Mouse (Mus musculus) kidney, postnatal 36 days (tissue): Measurements from ENCODE around the gene Gng4.

ENCODE experiments used
- DNase-seq, 2 experiments: peaks; one replicate each; pipeline ENCODE4 v3.0.0; 2021 to 2022; ENCODE audit warnings: mixed read lengths in 2 of 2

The Gng4 gene

GRCm38 (mm10) chr13:13820234-13821123 is 36.6 kb downstream of the Gng4 start:
- no peak for DNase-seq

- no peak for DNase-seq
These were observed 41.1 kb downstream of the Gng4 start for GRCm38 (mm10) chr13:13824946-13825345.

DNA sequence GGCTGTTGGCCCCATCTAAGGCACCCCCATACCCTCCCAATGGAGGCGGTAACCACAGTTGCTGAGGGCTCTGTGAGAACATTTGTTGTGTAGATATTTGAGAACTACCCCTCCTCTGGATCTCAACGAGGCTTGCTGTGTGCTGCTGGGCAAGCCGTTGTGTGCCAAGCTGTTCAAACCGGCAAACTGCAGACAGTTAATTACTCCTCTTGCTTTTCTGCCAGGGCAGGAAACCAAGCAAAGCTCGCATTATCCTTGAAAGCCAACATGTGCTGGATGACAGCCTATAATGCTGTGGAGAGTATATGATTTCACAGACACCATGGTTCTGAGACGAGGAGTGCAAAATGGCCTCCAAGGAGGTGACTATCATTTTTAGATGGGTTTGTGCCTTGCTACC is 42.7 kb downstream of the Gng4 start:
- DNase-seq: no peak

DNA sequence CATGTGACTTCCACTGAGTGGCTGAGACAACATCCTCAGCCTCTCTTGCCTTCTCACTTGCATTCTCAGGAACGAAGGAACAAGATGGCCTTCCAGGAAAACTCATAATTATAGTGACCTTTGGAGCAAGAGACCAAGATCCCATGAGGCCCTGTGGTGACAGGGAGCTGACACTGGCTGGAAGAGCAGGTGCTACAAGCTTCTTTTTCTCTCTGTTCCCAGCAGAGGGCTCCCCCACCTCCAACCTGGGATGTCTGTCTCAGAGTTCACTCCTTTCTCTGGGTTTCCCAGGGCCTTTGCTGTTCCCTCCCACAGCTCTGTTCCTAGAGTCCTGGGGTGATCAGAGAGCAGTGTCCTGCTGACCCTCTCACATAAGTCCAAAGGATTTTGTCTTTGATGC is 44.3 kb downstream of the Gng4 start:
- peak in 1 of 2 experiments; percentile 28 for DNase-seq

DNA sequence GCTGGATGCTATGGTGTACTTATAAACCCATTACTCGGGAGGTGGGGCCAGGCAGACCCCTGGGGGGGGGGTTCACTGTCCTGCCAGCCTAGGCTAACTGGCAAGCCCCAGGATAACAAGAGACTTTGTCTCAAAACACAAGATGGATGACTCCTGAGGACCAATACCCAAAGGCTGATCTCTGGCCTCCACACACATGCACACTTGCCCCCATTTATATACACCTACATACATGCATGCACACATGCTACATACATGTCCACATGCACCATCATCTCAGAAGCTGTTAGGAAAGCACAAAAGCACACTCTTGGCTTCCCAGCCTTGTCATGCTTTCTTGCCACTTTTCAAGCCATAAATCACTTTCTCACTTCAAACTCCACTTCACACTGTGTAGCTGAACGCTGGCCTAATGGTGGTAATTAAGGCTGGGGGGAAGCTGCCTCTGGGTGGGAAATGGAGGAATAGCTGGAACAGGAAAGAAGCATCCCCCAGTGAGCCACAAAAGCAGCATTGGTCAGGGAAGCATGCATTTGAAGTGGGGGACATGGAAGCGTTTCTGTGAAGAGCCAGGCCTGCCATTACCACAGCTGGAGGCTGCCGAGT is 46.7 kb downstream of the Gng4 start:
- DNase-seq: no peak

DNA sequence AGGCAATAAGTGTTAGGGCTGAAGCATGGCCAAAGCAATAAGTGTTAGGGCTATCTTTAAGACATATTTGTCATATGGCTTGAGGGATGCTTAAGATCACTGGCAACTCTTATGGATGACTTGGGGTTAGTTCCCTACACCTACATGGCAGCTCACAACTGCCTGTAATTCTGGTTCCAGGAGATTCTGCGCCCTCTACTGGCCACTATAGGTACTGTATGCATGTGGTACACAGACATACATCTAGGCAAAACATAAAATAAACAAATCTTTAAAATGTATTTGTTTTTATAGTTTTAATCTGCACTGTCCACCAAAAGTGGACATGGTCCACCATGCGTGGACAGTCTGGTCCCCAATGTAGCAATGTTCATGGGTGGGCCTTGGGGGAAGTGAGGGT is 51.3 kb downstream of the Gng4 start:
- peak in 1 of 2 experiments; percentile 53 for DNase-seq

GRCm38 (mm10) chr13:13845021-13845420 is 61.2 kb downstream of the Gng4 start:
- no peak for DNase-seq

DNA sequence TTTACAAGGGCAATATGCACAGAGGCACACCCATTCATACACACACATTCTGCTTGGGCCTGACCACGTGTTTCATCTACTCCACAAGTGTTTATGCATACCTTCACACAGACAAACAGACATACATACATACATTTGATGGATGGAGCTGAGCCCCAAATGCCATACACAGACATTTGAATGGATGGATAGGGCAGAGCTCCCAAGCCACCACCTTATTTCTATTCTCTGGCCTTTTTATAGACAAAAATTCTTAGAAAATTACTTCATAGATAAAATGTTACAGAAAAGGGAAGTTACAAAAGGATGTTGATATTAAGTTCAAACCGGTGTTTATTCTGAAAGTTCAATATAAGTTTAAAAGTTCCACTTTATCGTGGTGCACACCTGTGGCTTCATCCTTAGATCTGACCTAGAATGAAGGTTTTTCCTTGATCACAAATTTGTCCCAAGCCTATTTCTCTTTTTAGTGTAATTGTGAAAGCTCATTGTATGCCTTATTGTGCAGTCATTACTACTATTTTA is 63.3 kb downstream of the Gng4 start:
- no peak for DNase-seq

DNA sequence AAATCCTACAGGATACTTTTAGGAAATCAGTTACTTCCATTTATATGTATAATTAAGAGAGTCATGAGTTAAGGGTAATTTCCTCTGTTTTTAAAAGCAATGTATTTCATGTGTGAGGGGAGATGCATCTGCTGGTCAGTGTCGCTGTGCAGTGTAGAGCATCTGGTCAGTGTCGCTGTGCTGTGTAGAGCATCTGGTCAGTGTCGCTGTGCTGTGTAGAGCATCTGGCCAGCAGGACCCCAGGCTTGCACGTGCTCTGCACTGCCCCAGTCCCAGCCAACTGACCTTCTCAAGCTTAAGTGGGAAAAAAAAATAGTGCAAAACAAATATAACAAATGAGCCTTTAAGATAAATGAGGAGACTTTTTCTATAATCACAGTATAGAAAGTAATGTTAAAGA is 73.3 kb downstream of the Gng4 start:
- DNase-seq: no peak

- DNase-seq: peak; percentile 30 to 41
These were observed 78.5 kb downstream of the Gng4 start for GRCm38 (mm10) chr13:13862346-13862745.

DNA sequence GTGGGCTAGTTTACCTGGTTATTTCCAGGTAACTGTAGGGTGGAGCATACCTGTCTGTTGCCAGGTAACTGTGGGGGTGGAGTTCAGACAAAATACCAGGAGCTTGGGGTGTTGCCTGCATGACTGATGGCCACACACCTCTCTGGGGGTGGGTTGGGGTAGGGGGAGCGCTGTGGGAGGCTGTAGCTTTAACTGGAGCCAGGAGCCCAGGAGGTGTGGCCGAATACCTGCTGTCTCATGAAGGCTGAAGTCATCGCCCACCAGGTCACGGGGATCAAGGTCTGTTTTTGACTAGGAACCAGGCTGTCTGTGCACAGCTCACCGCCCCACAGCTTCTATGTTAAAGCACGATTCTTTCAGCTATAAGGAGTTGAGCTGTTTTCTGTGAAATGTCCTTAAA is 79.1 kb downstream of the Gng4 start:
- peak; percentile 64 to 66 for DNase-seq

DNA sequence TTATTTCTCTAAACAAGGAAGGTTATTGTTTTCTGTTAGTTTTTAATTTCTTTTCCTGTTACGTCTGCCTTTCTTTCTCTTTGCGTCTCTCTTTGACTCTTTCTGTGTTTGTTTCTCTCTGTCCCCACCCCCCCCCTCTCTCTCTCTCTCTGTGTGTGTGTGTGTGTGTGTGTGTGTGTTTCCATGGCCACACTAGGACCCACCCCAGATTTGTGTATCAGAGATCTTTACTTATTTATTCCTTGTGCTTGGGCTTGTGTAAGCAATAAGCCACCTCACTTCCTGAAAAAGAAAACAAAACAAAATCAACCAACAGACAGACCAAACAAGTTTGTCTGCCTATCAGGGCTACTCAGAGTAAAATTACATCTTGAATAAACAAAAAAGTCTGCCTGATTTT is 82.5 kb downstream of the Gng4 start:
- DNase-seq: no peak

DNA sequence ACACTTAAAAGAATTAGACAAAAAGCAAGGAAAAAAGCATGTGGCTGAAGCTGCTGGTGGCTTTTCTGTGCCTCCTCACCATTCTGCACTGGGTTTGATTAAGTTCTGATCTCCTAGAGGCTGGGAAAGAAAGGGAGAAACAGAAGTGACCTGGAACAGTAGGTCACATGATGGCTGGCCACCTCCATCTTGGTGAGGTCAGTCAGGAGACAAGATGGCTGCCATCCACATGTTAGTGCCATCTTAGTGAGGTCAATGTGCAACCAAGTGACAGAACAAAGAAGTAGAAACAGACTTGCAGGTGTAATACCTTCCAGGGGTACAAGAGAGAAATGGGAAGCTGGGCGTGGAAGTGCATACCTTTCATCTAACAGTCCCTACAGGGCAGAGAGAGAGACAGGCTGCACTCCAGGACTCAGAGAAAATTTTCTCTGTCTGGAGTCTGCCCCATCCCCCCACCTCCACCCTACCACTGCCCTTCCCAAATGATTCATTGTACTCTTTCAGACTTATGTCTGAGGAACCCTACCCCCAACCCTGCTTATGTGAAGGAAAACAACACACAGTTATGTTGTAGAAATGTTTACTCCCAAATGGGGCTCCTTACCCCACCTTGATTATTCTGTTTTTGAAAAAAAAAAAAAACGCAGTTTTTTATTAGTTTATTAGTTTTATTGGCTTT is 83.4 kb downstream of the Gng4 start:
- DNase-seq: peak in 1 of 2 experiments; percentile 60

- DNase-seq: peak in 1 of 2 experiments; percentile 41
These were observed 84.1 kb downstream of the Gng4 start for GRCm38 (mm10) chr13:13867922-13868321.
